Mouse (Mus musculus): Measurements from ENCODE around the gene Aadacl3.

- TF ChIP-seq ZNF384 (IDR thresholded peaks at IDR 0.05; ENCODE audit: low read depth, low read length) (no peak), ETS1 (IDR thresholded peaks at IDR 0.05; ENCODE audit: low read depth, low read length) (no peak), BHLHE40 (IDR thresholded peaks at IDR 0.05; ENCODE audit: borderline replicate concordance, low read depth, low read length) (no peak)
These were observed 42.9 kb downstream of the Aadacl3 start for GRCm38 (mm10) chr4:144420644-144421043.

Measured in MEL (cell line).